Mouse (Mus musculus) cerebellum, adult 2 months (tissue): Measurements from ENCODE around the gene Slc24a2.

Experiments used
- CTCF ChIP-seq: fragments of 200-500 bp; IDR thresholded peaks from 2 replicates; pipeline ENCODE4 v1.5.1; 2011; ENCODE audit warnings: low read depth, mild to moderate bottlenecking, control low read depth, low read length, moderate library complexity, borderline replicate concordance; ENCODE audit not compliant: insufficient read depth
- POLR2A ChIP-seq: fragments of 200-500 bp; IDR thresholded peaks from 2 replicates; pipeline ENCODE4 v1.6.1; 2011; ENCODE audit warnings: low read length, control low read depth, borderline replicate concordance; ENCODE audit not compliant: insufficient read depth

GRCm38 (mm10) chr4:87036507-87036906, 193.8 kb downstream of the Slc24a2 start:
- no peak for TF ChIP-seq CTCF
- no peak for TF ChIP-seq POLR2A
